Mouse (Mus musculus): ENCODE results near the gene Pxn.

Pxn gene

GRCm38 (mm10) chr5:115523971-115524370 lies 17.5 kb downstream of the Pxn start:
- no peak for ATAC-seq (ENCODE audit: insufficient number of reproducible peaks, low FRiP score, low TSS enrichment)

GRCm38 (mm10) chr5:115524471-115524870 lies 18.0 kb downstream of the Pxn start:
- no peak for ATAC-seq (ENCODE audit: insufficient number of reproducible peaks, low FRiP score, low TSS enrichment)

- ATAC-seq (ENCODE audit: insufficient number of reproducible peaks, low FRiP score, low TSS enrichment): no peak
Observed at GRCm38 (mm10) chr5:115525416-115525815, 18.9 kb downstream of the Pxn start.

GRCm38 (mm10) chr5:115525943-115526342 lies 19.5 kb downstream of the Pxn start:
- ATAC-seq (ENCODE audit: insufficient number of reproducible peaks, low FRiP score, low TSS enrichment): no peak

- no peak for ATAC-seq (ENCODE audit: insufficient number of reproducible peaks, low FRiP score, low TSS enrichment)
Observed at GRCm38 (mm10) chr5:115526456-115527202, 20.2 kb downstream of the Pxn start.

- ATAC-seq (ENCODE audit: insufficient number of reproducible peaks, low FRiP score, low TSS enrichment): no peak
Observed at GRCm38 (mm10) chr5:115528128-115528527, 21.7 kb downstream of the Pxn start.

- no peak for ATAC-seq (ENCODE audit: insufficient number of reproducible peaks, low FRiP score, low TSS enrichment)
Observed at GRCm38 (mm10) chr5:115529364-115529741, 22.9 kb downstream of the Pxn start.

GRCm38 (mm10) chr5:115529742-115530446 lies 23.4 kb downstream of the Pxn start:
- ATAC-seq (ENCODE audit: insufficient number of reproducible peaks, low FRiP score, low TSS enrichment): no peak; the same call in 1 of the 2 replicates

- peak; percentile 62; the same call in 1 of the 2 replicates for ATAC-seq (ENCODE audit: insufficient number of reproducible peaks, low FRiP score, low TSS enrichment)
Observed at GRCm38 (mm10) chr5:115530447-115530809, 24.0 kb downstream of the Pxn start.

- ATAC-seq (ENCODE audit: insufficient number of reproducible peaks, low FRiP score, low TSS enrichment): peak; percentile 32; the same call in 1 of the 2 replicates
Observed at GRCm38 (mm10) chr5:115531671-115532270, 25.3 kb downstream of the Pxn start.

- no peak for ATAC-seq (ENCODE audit: insufficient number of reproducible peaks, low FRiP score, low TSS enrichment)
Observed at GRCm38 (mm10) chr5:115534290-115534731, 27.8 kb downstream of the Pxn start.

GRCm38 (mm10) chr5:115534856-115535255 lies 28.4 kb downstream of the Pxn start:
- no peak for ATAC-seq (ENCODE audit: insufficient number of reproducible peaks, low FRiP score, low TSS enrichment)

GRCm38 (mm10) chr5:115535635-115536034 lies 29.2 kb downstream of the Pxn start:
- no peak for ATAC-seq (ENCODE audit: insufficient number of reproducible peaks, low FRiP score, low TSS enrichment)

GRCm38 (mm10) chr5:115538017-115538692 lies 31.7 kb downstream of the Pxn start:
- ATAC-seq (ENCODE audit: insufficient number of reproducible peaks, low FRiP score, low TSS enrichment): no peak; the same call in 1 of the 2 replicates

- peak; percentile 57 for ATAC-seq (ENCODE audit: insufficient number of reproducible peaks, low FRiP score, low TSS enrichment)
Observed at GRCm38 (mm10) chr5:115538693-115539043, 32.2 kb downstream of the Pxn start.

GRCm38 (mm10) chr5:115542635-115543384 lies 36.3 kb downstream of the Pxn start:
- no peak for ATAC-seq (ENCODE audit: insufficient number of reproducible peaks, low FRiP score, low TSS enrichment)

GRCm38 (mm10) chr5:115543509-115544253 lies 37.2 kb downstream of the Pxn start:
- peak; percentile 70 for ATAC-seq (ENCODE audit: insufficient number of reproducible peaks, low FRiP score, low TSS enrichment)

GRCm38 (mm10) chr5:115544655-115545185 lies 38.2 kb downstream of the Pxn start:
- no peak for ATAC-seq (ENCODE audit: insufficient number of reproducible peaks, low FRiP score, low TSS enrichment)

- ATAC-seq (ENCODE audit: insufficient number of reproducible peaks, low FRiP score, low TSS enrichment): no peak
Observed at GRCm38 (mm10) chr5:115545636-115546035, 39.2 kb downstream of the Pxn start.

Data from cerebellum, adult (tissue).